Mouse (Mus musculus) kidney, postnatal 10 days (tissue): ENCODE measurements at regions not wholly inside any gene's neighbourhood (a gene's known extent, or its start where the extent isn't known, plus 50 kb on each side); places are given as distances from the start of the nearest gene placed in this dataset.
A peak's percentile ranks its signal among the peaks of the same experiment; 100 is the strongest.

Experiments used
- DNase-seq: peaks from one replicate; pipeline ENCODE4 v3.0.0; 2021; ENCODE audit warnings: mixed read lengths

GRCm38 (mm10) chr11:50547776-50548175 is 54.1 kb upstream of the Adamts2 start:
- no peak for DNase-seq

DNA sequence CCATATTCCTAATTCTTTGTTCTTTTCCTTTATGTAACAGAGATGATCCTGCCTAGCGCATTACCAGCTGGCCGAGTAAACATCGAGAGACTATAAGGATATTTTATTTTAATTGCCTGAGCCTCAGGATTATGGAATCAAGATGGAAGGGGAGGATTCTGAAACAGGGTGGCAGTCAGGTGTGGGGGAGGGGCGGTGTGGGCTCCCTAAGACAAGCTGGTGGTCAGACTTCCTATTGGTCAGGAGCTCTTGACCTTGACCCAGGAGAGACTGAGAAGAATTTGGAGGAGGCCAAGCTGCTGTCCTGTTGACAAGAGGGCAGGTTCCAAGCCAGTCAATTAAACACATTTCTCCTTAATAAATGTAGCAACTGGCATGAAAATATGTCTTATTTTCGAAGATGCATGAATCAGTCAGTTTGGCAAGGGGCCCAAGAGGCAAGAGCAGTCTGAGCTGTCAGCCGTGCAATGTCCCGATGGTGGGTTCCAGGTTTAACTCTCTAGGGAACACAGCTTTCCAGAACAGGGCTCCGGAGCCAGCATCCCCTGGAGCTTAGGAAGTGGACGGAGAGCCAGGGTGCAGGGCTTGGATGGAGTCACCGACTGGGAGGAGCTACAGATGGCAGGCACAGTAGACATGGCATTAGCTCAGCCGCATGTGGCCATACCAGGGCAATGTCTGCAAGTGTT is 55.3 kb upstream of the Adamts2 start:
- DNase-seq, result peak; percentile 14

- DNase-seq, result no peak
Measured at GRCm38 (mm10) chr11:50545421-50545820, 56.5 kb upstream of the Adamts2 start.

DNA sequence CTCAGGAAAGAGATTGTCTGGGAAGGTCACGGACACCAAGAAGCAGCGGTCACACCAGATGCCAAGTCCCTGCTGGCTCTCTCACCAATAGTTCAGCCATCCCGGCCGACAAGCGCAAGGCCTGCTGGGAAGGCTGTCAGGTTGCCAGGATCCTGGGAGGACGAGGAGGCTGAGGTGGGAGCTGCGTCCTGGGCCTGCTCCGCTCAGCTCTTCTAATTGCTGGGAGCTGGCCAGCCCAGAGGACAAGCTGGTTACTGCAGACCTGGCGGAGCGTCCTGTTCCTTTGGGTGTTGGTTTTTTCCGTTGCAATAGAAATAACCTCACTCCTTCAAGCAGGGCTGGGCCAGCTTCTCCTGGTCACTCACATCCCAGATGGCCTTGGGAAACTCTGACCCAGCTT is 61.7 kb upstream of the Adamts2 start:
- DNase-seq, result no peak

- DNase-seq, result no peak
Measured at GRCm38 (mm10) chr11:50534266-50534665, 67.6 kb upstream of the Adamts2 start.

DNA sequence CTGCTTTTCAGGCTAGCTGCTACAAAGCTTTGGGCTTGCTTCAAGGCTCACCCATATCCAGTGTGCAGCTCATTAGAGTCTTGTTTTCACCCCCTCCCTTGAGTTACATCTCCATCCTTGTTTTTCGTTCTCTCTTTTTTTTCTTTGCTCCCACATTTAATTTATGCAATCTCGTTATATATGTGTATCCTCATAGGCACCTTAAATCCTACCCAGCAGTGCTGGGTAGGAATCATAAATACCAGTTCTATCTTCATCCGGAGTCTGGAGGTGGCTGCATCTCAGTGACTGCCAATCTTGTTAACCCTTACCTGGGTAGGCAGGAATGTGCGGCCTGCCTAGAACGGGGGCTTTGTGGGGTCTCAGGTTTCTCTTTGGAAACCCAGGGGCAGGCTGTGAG is 74.0 kb upstream of the Adamts2 start:
- no peak for DNase-seq

DNA sequence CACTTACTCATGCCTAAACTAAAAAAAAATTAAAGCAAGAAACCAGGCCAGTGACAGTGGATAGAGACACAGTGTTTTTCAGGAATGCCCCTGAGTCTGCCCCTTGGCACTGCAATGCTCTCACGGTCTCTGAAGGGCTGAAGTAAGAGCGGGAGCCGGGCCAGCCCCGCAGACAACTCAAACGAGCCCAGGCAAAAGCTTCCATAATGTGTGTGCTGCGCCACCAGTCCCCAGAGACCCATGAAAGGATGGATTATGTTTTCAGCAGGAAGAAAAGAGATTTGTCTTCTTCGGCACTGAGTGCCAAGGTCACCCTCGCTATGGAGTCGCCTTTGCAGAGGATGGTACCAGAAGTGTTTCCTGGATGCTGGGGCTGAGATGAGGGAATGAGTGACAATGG is 81.7 kb upstream of the Adamts2 start:
- DNase-seq, result no peak

DNA sequence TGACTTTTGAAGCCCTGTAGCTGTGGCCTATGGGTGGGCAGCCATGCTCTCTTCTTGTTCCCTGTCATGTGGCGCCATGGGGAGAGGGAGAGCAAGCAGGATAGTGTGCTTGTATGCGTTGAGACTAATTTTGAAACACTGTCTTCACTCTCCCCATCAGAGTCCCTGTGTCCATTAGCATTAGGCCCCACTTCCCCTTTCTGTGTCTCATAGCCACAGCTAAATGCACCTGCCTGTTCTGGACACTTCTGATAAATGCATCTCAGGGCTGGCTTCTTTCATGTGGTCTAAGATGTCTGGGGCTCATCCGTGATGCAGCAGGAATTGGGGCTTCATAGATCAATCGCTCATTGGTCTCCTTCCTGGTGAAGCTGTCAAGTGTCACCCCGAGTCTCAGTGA is 77.0 kb upstream of the Rufy1 start:
- DNase-seq, result no peak

- no peak for DNase-seq
Measured at GRCm38 (mm10) chr11:50507498-50507824, 76.5 kb upstream of the Rufy1 start.

DNA sequence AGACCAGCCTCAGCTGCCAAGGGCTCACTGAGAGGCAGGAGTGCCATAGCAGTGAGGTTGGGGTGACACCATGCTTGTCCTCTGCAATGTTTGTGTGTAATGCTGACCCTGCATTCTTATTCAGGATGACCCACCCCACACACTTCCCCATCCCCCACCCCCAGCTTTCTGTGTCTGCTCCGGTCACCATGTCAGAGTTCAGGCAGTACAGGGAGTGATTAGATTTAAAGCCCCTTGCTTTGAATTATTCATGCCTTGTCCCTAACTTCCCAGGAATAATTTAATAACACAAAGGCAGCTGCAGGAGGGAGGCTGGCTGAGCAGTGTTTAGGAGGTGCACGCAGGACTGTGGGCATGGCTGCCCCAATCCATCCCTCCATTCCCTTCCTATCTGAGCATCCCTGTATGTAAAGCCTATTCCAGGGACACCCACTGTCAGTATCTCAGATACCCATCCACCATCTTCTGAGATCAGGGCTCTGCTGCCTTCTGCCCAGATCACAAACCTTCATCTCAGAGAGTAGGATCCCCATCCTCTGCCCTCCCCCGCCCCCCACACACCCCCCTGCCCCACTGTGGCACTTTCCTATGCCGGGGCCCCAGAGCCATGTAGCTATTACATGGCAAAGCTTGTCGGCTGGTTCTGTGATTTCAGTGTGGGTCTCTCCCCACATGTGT is 76.0 kb upstream of the Rufy1 start:
- no peak for DNase-seq

- no peak for DNase-seq
Measured at GRCm38 (mm10) chr11:50501352-50501751, 70.4 kb upstream of the Rufy1 start.

- no peak for DNase-seq
Measured at GRCm38 (mm10) chr11:50493123-50493476, 62.2 kb upstream of the Rufy1 start.

DNA sequence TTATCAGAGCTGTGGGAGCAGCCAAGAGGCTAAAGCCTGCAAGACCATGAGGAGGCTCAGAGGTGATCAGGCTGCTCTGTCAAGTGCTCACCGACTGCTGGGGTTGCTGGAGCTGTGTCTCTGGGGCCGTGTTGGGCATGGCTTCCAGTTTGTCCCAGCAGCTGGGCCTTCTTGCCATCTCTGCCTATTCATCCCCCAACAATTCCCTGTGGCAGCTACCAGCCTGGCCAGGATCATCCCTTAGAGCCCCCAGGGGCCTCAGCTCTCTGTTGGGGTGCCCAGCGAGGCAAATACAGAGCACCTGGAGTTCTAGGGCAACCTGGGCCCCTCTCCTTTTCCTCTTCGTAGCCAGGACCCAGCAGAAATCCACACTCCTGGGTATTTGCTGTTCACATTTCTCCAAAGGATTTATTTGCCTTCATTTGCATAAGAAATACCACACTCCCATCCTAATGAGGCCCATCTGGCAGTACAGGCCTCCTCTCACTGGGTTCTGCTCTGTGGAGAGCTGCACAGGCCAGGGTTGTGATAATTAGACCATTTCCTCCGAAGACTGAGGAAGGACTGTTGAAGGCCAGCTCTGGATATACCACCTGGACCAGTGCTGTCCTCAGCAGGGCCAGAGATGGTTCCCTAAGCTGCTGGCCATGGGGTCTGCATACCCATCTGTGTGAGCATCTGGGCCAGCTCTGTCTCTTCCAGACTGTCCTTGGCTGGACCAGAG is 61.6 kb upstream of the Rufy1 start:
- DNase-seq, result no peak

- DNase-seq, result no peak
Measured at GRCm38 (mm10) chr11:50483821-50484220, 52.9 kb upstream of the Rufy1 start.

- no peak for DNase-seq
Measured at GRCm38 (mm10) chr11:50483116-50483515, 52.2 kb upstream of the Rufy1 start.

DNA sequence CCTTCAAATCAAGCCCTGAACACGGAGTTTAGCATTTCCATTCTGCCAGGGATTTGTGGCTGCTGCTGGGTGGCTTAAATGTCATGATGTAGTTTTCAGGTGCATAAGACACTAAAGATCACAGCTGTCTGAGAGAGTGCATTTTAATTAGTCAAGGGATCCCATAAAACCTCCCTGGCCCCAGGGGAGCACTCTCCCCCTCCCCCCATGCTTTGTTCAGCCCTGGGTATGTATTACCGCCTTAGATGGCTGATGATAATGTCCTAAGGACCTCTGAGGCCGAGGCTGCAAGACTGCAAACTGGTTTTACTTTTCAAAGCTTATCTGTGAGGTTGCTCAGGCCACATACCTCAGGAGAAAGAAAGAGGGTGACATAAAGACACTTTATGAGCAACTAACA is 51.7 kb upstream of the Rufy1 start:
- no peak for DNase-seq
